Mouse (Mus musculus): Measurements from ENCODE around the gene 4930503B20Rik. TPM values are rescaled to one million over a fixed set of nuclear protein-coding genes. Genes with fewer than 3 reads are reported as not detected.

The 4930503B20Rik gene
- polyA plus RNA-seq, 2 experiments = not detected

DNA sequence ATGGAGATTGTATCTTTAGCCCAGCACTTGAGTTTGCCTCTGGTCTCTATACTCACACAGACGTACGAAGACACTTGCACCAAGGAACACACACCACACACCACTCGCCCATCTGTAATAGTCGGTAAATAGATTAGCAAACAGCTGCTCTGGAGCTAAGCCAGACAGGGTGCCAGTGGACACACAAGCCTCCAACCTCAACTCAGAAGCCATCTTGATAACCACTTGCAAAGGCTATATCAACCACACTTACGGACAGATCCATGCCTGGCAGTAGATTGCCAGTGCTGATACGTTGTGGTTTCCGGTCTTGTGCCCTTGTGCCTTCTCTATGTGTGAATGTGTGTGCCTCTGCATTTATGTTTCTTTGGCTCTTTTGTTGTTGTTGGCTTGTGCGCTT is 35.3 kb upstream of the 4930503B20Rik start:
- DNase-seq (ENCODE audit: low read depth in 3 of 3, low spot score in 3 of 3) = no peak
- 20% methylated on average over 8 of the region's 8 CpGs for WGBS (ENCODE audit: insufficient replicate concordance)

GRCm38 (mm10) chr3:146684811-146685675 is 33.9 kb upstream of the 4930503B20Rik start, which contains the start of gene Samd13:
Gene Samd13, minus strand, starts transcription at chr3:146685592.
- TF ChIP-seq EP300 (IDR thresholded peaks at IDR 0.05; ENCODE audit: low read depth) (no peak), CTCF (IDR thresholded peaks at IDR 0.05; ENCODE audit: low read depth) (no peak)
- peak within 1 kb of the TSS; percentile 76 for H3K4me2 ChIP-seq (ENCODE audit: low read depth)
- WGBS (ENCODE audit: insufficient replicate concordance) = 4% methylated on average over 50 of the region's 50 CpGs
- peak within 1 kb of the TSS; percentile 49 to 55 for H3K4me3 ChIP-seq (ENCODE audit: insufficient read depth in 1 of 2, low read depth in 2 of 2, low read length in 2 of 2)
- no peaks in the 10 kb centered on the region for H3K36me3 ChIP-seq (replicated peaks; ENCODE audit: control insufficient read depth, insufficient read depth, low read depth)
- H3K9ac ChIP-seq (replicated peaks) = peak within 1 kb of the TSS; percentile 1
- peaks cover 17% of the 10 kb centered on the region for H3K27me3 ChIP-seq (ENCODE audit: control insufficient read depth, insufficient read depth, low read length)
- ATAC-seq (ENCODE audit: insufficient read depth) = peak; percentile 36
- no peaks in the 10 kb centered on the region for H3K9me3 ChIP-seq (ENCODE audit: control insufficient read depth, low read length)
- no peak within 1 kb of the TSS for H3K27ac ChIP-seq
- H3K4me1 ChIP-seq (replicated peaks; ENCODE audit: control insufficient read depth in 2 of 2, insufficient read depth in 2 of 2, low read length in 1 of 2) = peaks cover 0 to 11% of the 10 kb centered on the region in 2 experiments; a peak in 2 of 4 replicates
- DNase-seq (ENCODE audit: low read depth in 3 of 3, low spot score in 3 of 3) = no peak

More for the DNA sequence above, 35.3 kb upstream of the 4930503B20Rik start:
- Histone ChIP-seq H3K9ac (replicated peaks) (no peak overlapping the region), H3K9me3 (ENCODE audit: control insufficient read depth, low read length) (no peaks in the 10 kb centered on the region), H3K27me3 (ENCODE audit: control insufficient read depth, insufficient read depth, low read length) (peaks cover 17% of the 10 kb centered on the region), H3K27ac (no peak overlapping the region), H3K4me3 (ENCODE audit: insufficient read depth in 1 of 2, low read depth in 2 of 2, low read length in 2 of 2) (no peak overlapping the region), H3K4me2 (ENCODE audit: low read depth) (no peak overlapping the region), H3K36me3 (replicated peaks; ENCODE audit: control insufficient read depth, insufficient read depth, low read depth) (no peaks in the 10 kb centered on the region), H3K4me1 (replicated peaks; ENCODE audit: control insufficient read depth in 2 of 2, insufficient read depth in 2 of 2, low read length in 1 of 2) (peaks cover 0 to 11% of the 10 kb centered on the region in 2 experiments; a peak in 2 of 4 replicates)
- TF ChIP-seq CTCF (IDR thresholded peaks at IDR 0.05; ENCODE audit: low read depth) = no peak
- no peak for TF ChIP-seq EP300 (IDR thresholded peaks at IDR 0.05; ENCODE audit: low read depth)
- peak; percentile 56 for ATAC-seq (ENCODE audit: insufficient read depth)

- Histone ChIP-seq H3K36me3 (replicated peaks; ENCODE audit: control insufficient read depth, insufficient read depth, low read depth) (no peaks in the 10 kb centered on the region), H3K4me3 (ENCODE audit: insufficient read depth in 1 of 2, low read depth in 2 of 2, low read length in 2 of 2) (no peak overlapping the region), H3K4me2 (ENCODE audit: low read depth) (no peak overlapping the region), H3K4me1 (replicated peaks; ENCODE audit: control insufficient read depth in 2 of 2, insufficient read depth in 2 of 2, low read length in 1 of 2) (peaks cover 0 to 11% of the 10 kb centered on the region in 2 experiments; a peak in 2 of 4 replicates), H3K9me3 (ENCODE audit: control insufficient read depth, low read length) (no peaks in the 10 kb centered on the region), H3K27me3 (ENCODE audit: control insufficient read depth, insufficient read depth, low read length) (peaks cover 17% of the 10 kb centered on the region), H3K9ac (replicated peaks) (no peak overlapping the region), H3K27ac (no peak overlapping the region)
- ATAC-seq (ENCODE audit: insufficient read depth) (no peak), DNase-seq (ENCODE audit: low read depth in 3 of 3, low spot score in 3 of 3) (no peak)
- WGBS (ENCODE audit: insufficient replicate concordance) = 13% methylated on average over 2 of the region's 2 CpGs
- no peak for TF ChIP-seq CTCF (IDR thresholded peaks at IDR 0.05; ENCODE audit: low read depth)
- TF ChIP-seq EP300 (IDR thresholded peaks at IDR 0.05; ENCODE audit: low read depth) = no peak
Observed at GRCm38 (mm10) chr3:146683095-146683494, 32.0 kb upstream of the 4930503B20Rik start.

- TF ChIP-seq EP300 (IDR thresholded peaks at IDR 0.05; ENCODE audit: low read depth) (no peak), CTCF (IDR thresholded peaks at IDR 0.05; ENCODE audit: low read depth) (no peak)
- H3K9ac ChIP-seq (replicated peaks) = no peak overlapping the region
- peak overlapping the region; percentile 42 for H3K4me2 ChIP-seq (ENCODE audit: low read depth)
- no peak overlapping the region for H3K27ac ChIP-seq
- no peak overlapping the region for H3K4me3 ChIP-seq (ENCODE audit: insufficient read depth in 1 of 2, low read depth in 2 of 2, low read length in 2 of 2)
- H3K9me3 ChIP-seq (ENCODE audit: control insufficient read depth, low read length) = no peaks in the 10 kb centered on the region
- H3K27me3 ChIP-seq (ENCODE audit: control insufficient read depth, insufficient read depth, low read length) = peaks cover 17% of the 10 kb centered on the region
- DNase-seq (ENCODE audit: low read depth in 3 of 3, low spot score in 3 of 3) = no peak
- ATAC-seq (ENCODE audit: insufficient read depth) = no peak
- 42% methylated on average over 13 of the region's 13 CpGs for WGBS (ENCODE audit: insufficient replicate concordance)
- peaks cover 0 to 11% of the 10 kb centered on the region in 2 experiments; a peak in 2 of 4 replicates for H3K4me1 ChIP-seq (replicated peaks; ENCODE audit: control insufficient read depth in 2 of 2, insufficient read depth in 2 of 2, low read length in 1 of 2)
- H3K36me3 ChIP-seq (replicated peaks; ENCODE audit: control insufficient read depth, insufficient read depth, low read depth) = no peaks in the 10 kb centered on the region
Observed at GRCm38 (mm10) chr3:146682140-146682651, 31.1 kb upstream of the 4930503B20Rik start.

GRCm38 (mm10) chr3:146681696-146682095 is 30.6 kb upstream of the 4930503B20Rik start:
- DNase-seq (ENCODE audit: low read depth in 3 of 3, low spot score in 3 of 3) = no peak
- Histone ChIP-seq H3K4me3 (ENCODE audit: insufficient read depth in 1 of 2, low read depth in 2 of 2, low read length in 2 of 2) (no peak overlapping the region), H3K27ac (no peak overlapping the region), H3K4me1 (replicated peaks; ENCODE audit: control insufficient read depth in 2 of 2, insufficient read depth in 2 of 2, low read length in 1 of 2) (peaks cover 0 to 11% of the 10 kb centered on the region in 2 experiments; a peak in 2 of 4 replicates), H3K36me3 (replicated peaks; ENCODE audit: control insufficient read depth, insufficient read depth, low read depth) (no peaks in the 10 kb centered on the region), H3K9ac (replicated peaks) (no peak overlapping the region), H3K4me2 (ENCODE audit: low read depth) (no peak overlapping the region), H3K27me3 (ENCODE audit: control insufficient read depth, insufficient read depth, low read length) (peaks cover 17% of the 10 kb centered on the region), H3K9me3 (ENCODE audit: control insufficient read depth, low read length) (no peaks in the 10 kb centered on the region)
- ATAC-seq (ENCODE audit: insufficient read depth) = no peak
- 68% methylated on average over 8 of the region's 8 CpGs for WGBS (ENCODE audit: insufficient replicate concordance)
- no peak for TF ChIP-seq CTCF (IDR thresholded peaks at IDR 0.05; ENCODE audit: low read depth)
- TF ChIP-seq EP300 (IDR thresholded peaks at IDR 0.05; ENCODE audit: low read depth) = no peak
